In the genomic region with DNA sequence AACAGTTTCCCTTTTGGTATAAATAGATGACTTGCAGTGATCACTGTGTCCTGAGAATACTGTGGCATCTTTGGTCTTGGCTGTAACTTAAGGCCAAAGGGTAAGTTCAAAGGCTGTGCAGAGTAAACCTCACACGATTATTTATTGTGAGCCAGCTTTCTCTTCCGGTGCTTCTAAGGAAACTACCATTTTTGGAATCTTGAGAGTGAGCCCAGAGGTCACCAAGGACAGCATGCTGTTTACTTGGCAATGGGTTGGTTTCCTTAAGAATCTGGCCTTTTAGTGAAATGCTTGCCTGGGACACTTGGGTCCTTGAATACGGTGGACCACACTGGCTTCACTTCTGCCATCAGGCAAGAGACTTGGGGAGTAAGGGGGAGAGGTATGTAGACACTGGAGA, we compare ENCODE assay signal across 18 mouse cellular contexts. TPM values are rescaled to one million over a fixed set of nuclear protein-coding genes. Genes with fewer than 3 reads are reported as not detected.
DNase-seq lines count a peak whose midpoint lies in the region; ATAC-seq and TF ChIP-seq lines count a peak whose summit lies in the region.
"Had no signal": no experiment of that assay in that cellular context is flagged by ENCODE, and none has a peak within 500 bp of the region (broad histone marks: within the 10 kb centered on the region; RNA-seq: fewer than 3 reads in every experiment).

No protein-coding gene starts in this region.

- no peak overlapping the region for H3K9ac ChIP-seq in kidney, embryonic 14.5 days (ENCODE audit: low read depth, low read length)
- no peak overlapping the region for H3K9ac ChIP-seq in CH12.LX (ENCODE audit: insufficient read depth, low read depth)
- H3K9ac ChIP-seq in lung, postnatal 0 days (replicated peaks; ENCODE audit: low read depth) = no peak overlapping the region
- H3K9ac ChIP-seq: embryonic facial prominence, embryonic 15.5 days; hindbrain, embryonic 12.5 days; liver, embryonic 14.5 days had no signal

- H3K79me2 ChIP-seq in CH12.LX (replicated peaks; ENCODE audit: control insufficient read depth, extremely low read depth, insufficient read depth, poor library complexity, severe bottlenecking) = no peaks in the 10 kb centered on the region

- H3K27me3 ChIP-seq in kidney, adult 2 months (replicated peaks; ENCODE audit: control insufficient read depth, insufficient read depth, low read length) = no peaks in the 10 kb centered on the region
- H3K27me3 ChIP-seq in kidney, embryonic 14.5 days (ENCODE audit: control insufficient read depth, insufficient read depth, low read length) = no peaks in the 10 kb centered on the region
- H3K27me3 ChIP-seq in CH12.LX (replicated peaks) = no peaks in the 10 kb centered on the region
- no peaks in the 10 kb centered on the region for H3K27me3 ChIP-seq in lung, postnatal 0 days (replicated peaks; ENCODE audit: insufficient read depth, low read length)
- H3K27me3 ChIP-seq: embryonic facial prominence, embryonic 15.5 days; hindbrain, embryonic 12.5 days had no signal

- TF ChIP-seq POLR2A in kidney, adult 2 months (IDR thresholded peaks at IDR 0.05; ENCODE audit: low read depth, low read length) = no peak
- no peak for TF ChIP-seq POLR2A in CH12.LX (IDR thresholded peaks at IDR 0.05; ENCODE audit: low read depth, low read length)

- TF ChIP-seq RAD21 in CH12.LX (IDR thresholded peaks at IDR 0.05; ENCODE audit: low read depth, low read length) = no peak

- peak; percentile 94 for DNase-seq in heart, adult 11 months
- DNase-seq in heart, postnatal 36 days = no peak
- peak; percentile 65 for DNase-seq in kidney, adult 2 months
- no peak for DNase-seq in CH12.LX (ENCODE audit: extremely low read depth)
- peak; percentile 28 for DNase-seq in lung, postnatal 0 days (ENCODE audit: low spot score)
- DNase-seq in retina, embryonic 14.5 days (ENCODE audit: low spot score) = no peak
- no peak for DNase-seq in thymus, postnatal 10 days (ENCODE audit: low spot score in 2 of 2)
- DNase-seq: cerebellum, adult 9-10 months; embryo, embryonic 11 days; gastrocnemius, postnatal 10 days; midbrain, embryonic 14.5 days had no signal

- dilution Hi-C loops in CH12.LX (cut with MboI; ENCODE audit: extremely low pct_ligation_motif_present, extremely low pct_unique_long_range_greater_than_20kb, low sequenced_read_pairs) = no loop called here

- TF ChIP-seq EP300 in CH12.LX (IDR thresholded peaks at IDR 0.05; ENCODE audit: low read length) = no peak
- peak; percentile 26; the same call in 1 of the 2 replicates for TF ChIP-seq EP300 in lung, postnatal 0 days (IDR thresholded peaks at IDR 0.05)

- no peak for ATAC-seq in kidney, embryonic 14.5 days (ENCODE audit: low FRiP score, low TSS enrichment)
- ATAC-seq in lung, postnatal 0 days = peak; percentile 47
- ATAC-seq: inflammation-experienced regulatory T-cells, adult 6 months had no signal

- in situ Hi-C loops in CH12.LX (cut with MboI; ENCODE audit: low pct_ligation_motif_present, low pct_unique_long_range_greater_than_20kb, low sequenced_read_pairs) = no loop called here

- no peak for TF ChIP-seq CTCF in kidney, adult 2 months (conservative IDR thresholded peaks at IDR 0.05; ENCODE audit: insufficient read depth, insufficient read length, low read depth, low read length)
- TF ChIP-seq CTCF in CH12.LX (conservative IDR thresholded peaks at IDR 0.05 in 1 of 2, IDR thresholded peaks at IDR 0.05 in 1 of 2; ENCODE audit: low read depth in 2 of 2, low read length in 2 of 2) = no peak
- TF ChIP-seq CTCF in lung, postnatal 0 days (IDR thresholded peaks at IDR 0.05) = no peak

- no peak overlapping the region for H3K4me2 ChIP-seq in kidney, embryonic 14.5 days (replicated peaks; ENCODE audit: low read depth, low read length)
- peak overlapping the region; percentile 7; the same call in 1 of the 2 replicates for H3K4me2 ChIP-seq in CH12.LX (ENCODE audit: insufficient read depth, low read depth, poor library complexity, severe bottlenecking)
- H3K4me2 ChIP-seq in lung, postnatal 0 days (replicated peaks; ENCODE audit: low read depth, low read length) = no peak overlapping the region
- H3K4me2 ChIP-seq: embryonic facial prominence, embryonic 15.5 days; hindbrain, embryonic 12.5 days had no signal

- intact Hi-C loops in heart, postnatal 36 days (cut with DNase I) = no loop called here

- H3K9me3 ChIP-seq in kidney, embryonic 14.5 days (ENCODE audit: control insufficient read depth, low read length) = no peaks in the 10 kb centered on the region
- no peaks in the 10 kb centered on the region for H3K9me3 ChIP-seq in CH12.LX (replicated peaks; ENCODE audit: low read length)
- no peaks in the 10 kb centered on the region for H3K9me3 ChIP-seq in lung, postnatal 0 days (ENCODE audit: low read length)
- H3K9me3 ChIP-seq: embryonic facial prominence, embryonic 15.5 days; forebrain, embryonic 10.5 days; hindbrain, embryonic 12.5 days had no signal

- H3K4me1 ChIP-seq in kidney, adult 2 months (ENCODE audit: control insufficient read depth, insufficient read depth, low read length) = no peaks in the 10 kb centered on the region
- H3K4me1 ChIP-seq in kidney, embryonic 14.5 days (ENCODE audit: control insufficient read depth, insufficient read depth, low read length) = no peaks in the 10 kb centered on the region
- H3K4me1 ChIP-seq in CH12.LX (ENCODE audit: control insufficient read depth in 1 of 2, insufficient read depth in 2 of 2) = no peaks in the 10 kb centered on the region
- H3K4me1 ChIP-seq in lung, postnatal 0 days (ENCODE audit: insufficient read depth, low read depth, low read length) = no peaks in the 10 kb centered on the region; the same call in 1 of the 2 replicates
- H3K4me1 ChIP-seq: hindbrain, embryonic 12.5 days had no signal

- WGBS in kidney, adult 2 months = 18% methylated on average over 3 of the region's 3 CpGs
- WGBS in kidney, embryonic 14.5 days = 18% methylated on average over 3 of the region's 3 CpGs
- 19% methylated on average over 3 of the region's 3 CpGs for WGBS in lung, postnatal 0 days

- peak overlapping the region; percentile 59; the same call in 1 of the 2 replicates for H3K27ac ChIP-seq in kidney, adult 2 months (ENCODE audit: insufficient read depth, low read depth, low read length)
- H3K27ac ChIP-seq in kidney, embryonic 14.5 days (ENCODE audit: low read depth, low read length) = no peak overlapping the region
- no peak overlapping the region for H3K27ac ChIP-seq in CH12.LX (ENCODE audit: insufficient read depth, low read depth)
- H3K27ac ChIP-seq in lung, postnatal 0 days (ENCODE audit: low read length) = no peak overlapping the region
- H3K27ac ChIP-seq: embryonic facial prominence, embryonic 15.5 days; forebrain, embryonic 10.5 days; hindbrain, embryonic 12.5 days; liver, embryonic 14.5 days had no signal

- H3K36me3 ChIP-seq in kidney, adult 2 months (ENCODE audit: control insufficient read depth, insufficient read depth, low read length) = no peaks in the 10 kb centered on the region
- no peaks in the 10 kb centered on the region for H3K36me3 ChIP-seq in kidney, embryonic 14.5 days (ENCODE audit: control insufficient read depth, insufficient read depth, low read length)
- no peaks in the 10 kb centered on the region for H3K36me3 ChIP-seq in CH12.LX (replicated peaks in 1 of 2; ENCODE audit: control insufficient read depth in 1 of 2, insufficient read depth in 1 of 2, low read length in 1 of 2)
- H3K36me3 ChIP-seq in lung, postnatal 0 days (ENCODE audit: insufficient read depth, low read length) = no peaks in the 10 kb centered on the region
- H3K36me3 ChIP-seq: embryonic facial prominence, embryonic 15.5 days; forebrain, embryonic 10.5 days; hindbrain, embryonic 12.5 days had no signal

- no peak overlapping the region for H3K4me3 ChIP-seq in kidney, adult 2 months (ENCODE audit: insufficient read depth, low read depth, low read length)
- no peak overlapping the region for H3K4me3 ChIP-seq in kidney, embryonic 14.5 days (ENCODE audit: low read length)
- no peak overlapping the region for H3K4me3 ChIP-seq in CH12.LX (replicated peaks in 1 of 3; ENCODE audit: low read depth in 2 of 3, low read length in 2 of 3, poor library complexity in 1 of 3)
- no peak overlapping the region for H3K4me3 ChIP-seq in lung, postnatal 0 days (ENCODE audit: low read depth, low read length)
- H3K4me3 ChIP-seq: embryonic facial prominence, embryonic 15.5 days; forebrain, embryonic 10.5 days; hindbrain, embryonic 12.5 days had no signal

TF ChIP-seq in CH12.LX, 34 proteins besides CTCF, POLR2A, EP300 and RAD21:
- TF ChIP-seq TBP (conservative IDR thresholded peaks at IDR 0.05; ENCODE audit: low read depth, low read length) (no peak), E2F4 (IDR thresholded peaks at IDR 0.05; ENCODE audit: insufficient replicate concordance, low read depth, low read length) (no peak), ZMIZ1 (IDR thresholded peaks at IDR 0.05; ENCODE audit: low read depth, low read length) (no peak), ZNF384 (IDR thresholded peaks at IDR 0.05; ENCODE audit: low read depth, low read length) (no peak), CHD1 (IDR thresholded peaks at IDR 0.05; ENCODE audit: low read depth, low read length) (no peak)
TF ChIP-seq in CH12.LX: peak in this region for 0.

RNA-seq across cellular contexts. Expression of a gene that starts 9.4 kb away (rescaled TPM):
- 1 to 10 TPM; 4.9 to 5.5 TPM for total RNA-seq in heart, postnatal 36 days (2021)
- 0.68 and 0.84 TPM in 2 replicates for polyA plus RNA-seq in kidney, adult 2 months (2012; rRNA removed)
- polyA plus RNA-seq in kidney, embryonic 14.5 days (2014; fragmentation: Nextera tagmentation; extraction: Ambion mirVana) = 1.2 and 1.7 TPM in 2 replicates
- total RNA-seq in CH12.LX (2012; rRNA removed) = 1.9 and 3.9 TPM in 2 replicates
- total RNA-seq in CH12.LX (2014; rRNA removed) = 2.0 TPM in 2 replicates
- 1.1 and 1.7 TPM in 2 replicates for polyA plus RNA-seq in CH12.LX (2012; ENCODE audit: insufficient read length, low read depth)
- polyA plus RNA-seq in lung, postnatal 0 days (2015; fragmentation: Nextera tagmentation; extraction: Ambion mirVana) = 11.9 and 12.4 TPM in 2 replicates
- total RNA-seq: neutrophil, adult 5-6 weeks had no signal
- polyA plus RNA-seq: inflammation-experienced regulatory T-cells, adult 6 months had no signal

RNA-seq across cellular contexts. Expression of a gene that starts 30.0 kb away (rescaled TPM):
- total RNA-seq in heart, postnatal 36 days (2021) = 10 to 100 TPM; 60.6 to 62.4 TPM
- 20.6 and 23.3 TPM in 2 replicates for polyA plus RNA-seq in kidney, adult 2 months (2012; rRNA removed)
- 29.3 and 65.2 TPM in 2 replicates for polyA plus RNA-seq in kidney, embryonic 14.5 days (2014; fragmentation: Nextera tagmentation; extraction: Ambion mirVana)
- total RNA-seq in CH12.LX (2012; rRNA removed) = 29.0 and 33.1 TPM in 2 replicates
- 65.1 and 70.3 TPM in 2 replicates for total RNA-seq in CH12.LX (2014; rRNA removed)
- 61.8 and 62.1 TPM in 2 replicates for polyA plus RNA-seq in CH12.LX (2012; ENCODE audit: insufficient read length, low read depth)
- 37.5 and 40.9 TPM in 2 replicates for polyA plus RNA-seq in lung, postnatal 0 days (2015; fragmentation: Nextera tagmentation; extraction: Ambion mirVana)

Comparison
In these comparisons a context has a peak if more than half of its experiments do, and no peak if none do; other contexts are left out.
1. DNase-seq: peak in heart, adult 11 months (single experiment), kidney, adult 2 months (single experiment) and lung, postnatal 0 days (single experiment); none in heart, postnatal 36 days (0 of 2), CH12.LX (single experiment), retina, embryonic 14.5 days (single experiment) and thymus, postnatal 10 days (0 of 2).